Mouse (Mus musculus) adrenal gland, postnatal 14 days (tissue): ENCODE data around the gene Gm47995. TPM values are rescaled to one million over a fixed set of nuclear protein-coding genes. Genes with fewer than 3 reads are reported as not detected.
A peak's percentile ranks its signal among the peaks of the same experiment; 100 is the strongest.

ENCODE experiments used
- DNase-seq: peaks from one replicate; pipeline ENCODE4 v3.0.0; 2021; ENCODE audit warnings: mixed read lengths
- total RNA-seq: library from RNA; stranded (reverse); gene quantifications from 2 replicates; pipeline ENCODE4 v1.2.3, GENCODE M21; 2021

The Gm47995 gene
- total RNA-seq, 1 experiment from 2014 or later: not detected

DNA sequence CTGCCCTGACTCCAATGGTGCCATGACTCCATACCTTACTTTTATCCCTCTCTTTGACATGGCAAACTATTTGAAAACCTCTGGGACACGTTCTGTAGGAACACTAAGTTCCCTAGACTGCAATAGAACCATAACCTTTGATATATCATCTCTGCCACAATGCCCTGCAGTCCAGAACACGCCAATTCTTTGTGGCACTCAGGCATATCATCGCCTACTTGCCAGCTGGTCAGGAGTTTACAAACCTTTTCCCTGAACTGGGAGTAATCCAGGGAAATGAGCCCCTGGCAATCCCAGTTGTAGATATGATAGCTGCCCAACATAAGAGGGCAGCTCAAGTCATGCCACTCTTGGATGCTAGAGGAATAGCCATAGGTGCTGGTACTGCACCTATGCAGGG lies 34.1 kb downstream of the Gm47995 start:
- DNase-seq: no peak

DNA sequence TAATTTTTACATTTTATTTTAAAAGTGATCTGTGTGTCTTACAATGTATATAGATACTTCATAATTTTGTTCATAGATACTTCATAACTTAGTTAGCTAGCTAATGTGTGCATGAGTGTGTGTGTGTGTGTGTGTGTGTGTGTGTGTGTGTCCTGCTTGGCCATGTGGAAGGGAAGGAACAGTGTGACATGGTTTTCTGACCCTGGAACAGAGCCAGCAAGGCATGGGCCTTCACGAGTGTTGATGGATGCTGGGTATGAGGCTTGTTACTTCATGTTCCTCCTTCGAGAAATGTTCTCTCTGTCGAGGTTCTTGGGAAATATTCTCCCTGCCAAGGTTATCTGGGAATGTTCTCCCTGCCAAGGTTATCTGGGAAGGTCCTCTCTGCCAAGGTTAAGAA lies 35.5 kb downstream of the Gm47995 start:
- DNase-seq: peak; percentile 56

DNA sequence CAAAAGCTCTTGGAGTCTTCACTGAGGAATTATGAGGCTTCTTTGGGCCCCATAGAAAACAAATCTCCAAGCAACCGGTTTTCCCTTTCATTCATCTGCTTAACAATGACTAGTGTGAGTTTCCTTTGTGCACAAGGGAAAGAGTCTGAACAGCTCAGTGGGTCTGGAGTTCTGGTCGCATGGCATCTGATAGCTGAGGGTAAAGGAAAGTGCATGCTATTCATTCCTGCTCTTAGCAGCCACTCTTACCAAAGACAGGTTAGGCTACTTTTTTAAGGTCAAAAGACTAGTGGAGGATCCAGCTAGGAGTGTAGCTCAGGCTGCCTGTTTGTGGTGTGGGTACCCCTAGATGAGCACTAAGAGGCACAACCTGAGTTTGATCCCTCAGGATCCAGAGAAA lies 37.3 kb downstream of the Gm47995 start:
- no peak for DNase-seq

DNA sequence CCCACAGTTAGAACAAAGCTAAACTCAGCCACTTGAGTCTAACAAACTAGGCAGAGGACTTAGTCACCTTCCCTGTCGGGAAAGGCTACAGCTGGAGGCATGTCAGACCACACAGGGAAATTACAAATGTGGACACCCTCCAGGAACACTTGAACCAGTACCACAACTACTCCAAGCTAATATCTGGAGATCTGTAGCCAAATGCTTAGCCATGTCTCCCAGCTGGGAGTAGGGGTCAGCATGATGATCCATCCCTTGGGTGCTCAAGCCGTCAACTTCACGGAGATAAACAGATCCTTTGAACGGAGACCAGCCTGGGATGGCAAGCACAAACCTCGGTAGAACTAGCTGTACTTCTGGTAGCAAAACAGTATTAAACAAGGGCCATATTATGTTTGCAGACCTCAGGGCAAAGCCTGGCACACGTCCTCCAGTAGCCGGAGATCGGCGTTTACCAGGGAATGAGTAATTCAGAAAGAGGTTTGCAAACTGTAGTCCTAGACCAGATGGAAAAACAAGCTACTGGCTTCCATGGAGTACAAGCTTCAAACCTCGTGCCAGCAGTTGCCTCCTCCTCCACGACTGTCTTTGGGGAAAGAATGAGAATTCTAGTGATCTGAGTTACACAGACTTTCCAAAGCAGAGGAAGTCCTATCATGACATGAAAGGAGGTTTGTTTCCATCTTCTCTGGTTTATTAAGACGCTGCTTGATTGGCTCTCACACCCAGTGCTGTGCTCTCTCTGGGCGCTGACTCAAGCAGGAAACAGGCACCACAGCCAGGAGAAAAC lies 38.1 kb downstream of the Gm47995 start:
- DNase-seq: no peak

DNA sequence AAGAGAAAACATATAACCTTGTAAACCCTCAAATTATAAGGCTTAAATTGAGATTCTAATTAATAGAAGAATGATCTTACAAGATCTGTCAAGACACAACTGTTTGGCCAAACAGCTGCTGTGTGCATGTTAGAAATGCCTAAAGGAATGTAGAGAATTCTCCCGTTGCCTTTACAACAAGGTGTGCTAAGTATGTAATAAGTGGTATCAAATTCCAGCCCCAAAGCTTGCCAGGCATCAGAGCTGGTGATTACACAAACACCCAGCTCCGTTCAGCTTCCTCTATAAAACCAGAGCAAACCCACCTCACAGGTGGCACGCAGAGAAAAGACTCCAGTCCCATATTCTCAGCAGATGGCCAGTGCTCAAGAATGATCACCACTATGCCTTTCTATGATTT lies 39.5 kb downstream of the Gm47995 start:
- DNase-seq: no peak

DNA sequence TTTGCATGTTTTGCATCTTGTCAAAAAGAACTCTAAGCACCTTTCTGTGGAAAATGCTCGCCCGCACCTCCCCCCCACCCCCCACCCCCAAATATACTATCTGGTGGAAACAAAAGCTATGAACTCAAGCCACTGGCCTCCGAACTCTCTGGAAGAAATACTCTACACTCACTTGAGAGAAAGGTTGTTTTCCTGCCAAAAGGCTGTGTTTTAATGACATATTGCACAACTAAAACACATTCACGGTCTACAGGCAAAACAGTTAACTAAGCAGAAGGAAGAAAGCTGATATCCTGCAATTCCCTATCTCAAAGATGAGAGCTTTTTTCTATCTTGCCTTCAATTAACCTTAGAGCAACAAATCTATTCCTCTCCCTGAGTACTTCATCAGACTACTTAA lies 45.1 kb downstream of the Gm47995 start:
- no peak for DNase-seq

DNA sequence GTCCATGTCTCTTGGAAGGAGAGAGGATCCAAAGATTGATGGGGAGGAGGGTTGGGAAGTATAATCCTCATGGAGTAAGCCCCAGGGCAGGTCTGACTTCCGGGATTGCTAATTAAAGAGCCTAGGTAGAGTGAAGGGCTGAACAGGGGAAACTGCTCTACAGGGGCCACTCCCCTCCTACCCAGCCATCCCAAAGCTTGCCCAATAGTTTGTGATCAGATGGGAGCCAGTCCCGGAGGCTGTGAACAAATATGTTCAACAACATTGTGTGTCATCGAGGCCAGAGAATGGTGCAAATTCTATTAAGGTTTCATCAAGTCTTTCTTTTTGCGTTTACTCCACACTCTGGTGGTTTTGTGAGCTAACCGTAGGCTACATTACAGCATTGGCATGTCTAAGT lies 45.8 kb downstream of the Gm47995 start:
- no peak for DNase-seq

DNA sequence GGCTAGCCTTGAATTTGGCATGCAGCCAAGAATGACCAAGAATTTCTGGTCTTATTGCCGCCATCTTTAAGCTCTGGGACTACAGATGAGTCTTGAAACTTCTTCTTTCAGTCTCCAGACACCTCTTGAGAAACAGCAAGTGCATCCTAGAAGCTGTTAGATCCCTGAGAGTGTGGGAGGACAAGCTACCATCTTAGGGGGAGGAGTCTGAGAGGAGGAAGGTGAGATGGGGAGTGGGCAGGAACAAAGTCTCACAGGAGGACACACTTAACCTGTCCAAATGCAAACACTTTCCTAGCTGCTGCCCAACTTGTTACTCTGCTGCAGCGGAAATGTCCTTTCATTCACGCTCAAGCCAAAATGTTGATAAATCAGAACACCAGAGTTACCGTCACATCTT lies 46.5 kb downstream of the Gm47995 start:
- DNase-seq: no peak

DNA sequence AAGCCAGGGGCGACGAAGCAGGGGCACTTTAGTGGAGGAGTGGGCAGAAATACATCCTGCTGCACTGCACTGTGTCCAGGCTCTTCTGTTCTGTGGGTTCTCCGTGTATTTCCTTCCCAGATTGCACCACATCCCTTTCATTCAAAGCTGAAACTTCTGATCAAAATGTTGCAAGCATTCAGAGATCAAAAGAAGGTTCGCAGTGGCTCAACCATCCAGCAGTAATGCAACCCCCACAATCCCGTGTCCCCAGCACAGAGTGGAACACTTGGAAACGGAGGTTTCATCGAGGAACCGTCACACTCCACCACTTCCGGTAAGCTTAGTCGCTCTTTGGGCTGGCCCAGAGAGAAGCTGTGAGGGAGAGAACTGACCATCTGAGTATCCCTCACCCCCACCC lies 46.9 kb downstream of the Gm47995 start:
- DNase-seq: no peak

DNA sequence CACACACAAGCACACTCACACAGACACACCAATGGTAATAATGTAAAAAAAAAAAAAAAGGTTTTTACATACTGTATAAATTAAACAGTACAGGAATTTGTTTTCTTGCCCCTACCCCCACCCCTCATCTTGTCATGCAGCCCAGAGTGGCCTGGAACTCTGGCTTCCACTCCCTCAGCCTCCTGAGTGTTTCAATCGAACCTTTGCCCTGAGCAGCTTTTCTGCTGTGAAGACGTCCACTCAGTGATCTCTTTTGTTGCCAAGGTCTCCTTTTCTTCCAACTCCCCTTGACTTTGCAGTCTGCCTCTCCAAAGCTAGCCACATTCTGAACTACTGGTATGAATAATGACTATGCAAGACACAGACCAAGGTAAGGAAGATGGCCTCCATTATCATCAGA lies 47.6 kb downstream of the Gm47995 start:
- DNase-seq: no peak

Other genes with a start within 250 kb of the Gm47995 start
- gene Hmcn1, start 205.0 kb upstream of the Gm47995 start, total RNA-seq: 4.2 and 6.9 TPM in 2 replicates
- gene Gm47985, start 15.9 kb upstream of the Gm47995 start, total RNA-seq: not detected in 2 replicates
- not detected in 2 replicates for gene Gm8947, start 6.1 kb upstream of the Gm47995 start, total RNA-seq
- not detected in 2 replicates for gene 3110040M04Rik, start 5.7 kb downstream of the Gm47995 start, total RNA-seq
- not detected in 2 replicates for gene Gm47996, start 11.7 kb downstream of the Gm47995 start, total RNA-seq
- gene Ivns1abp, start 146.0 kb downstream of the Gm47995 start, total RNA-seq: 200 and 309 TPM in 2 replicates
- 20.2 and 24.4 TPM in 2 replicates for gene Swt1, start 230.0 kb downstream of the Gm47995 start, total RNA-seq
- gene Trmt1l, start 230.1 kb downstream of the Gm47995 start, total RNA-seq: 26.9 and 28.9 TPM in 2 replicates